Mouse (Mus musculus): Measurements from ENCODE around the gene Dnaic1. TPM values are rescaled to one million over a fixed set of nuclear protein-coding genes. Genes with fewer than 3 reads are reported as not detected.
A peak's percentile ranks its signal among the peaks of the same experiment; 100 is the strongest.
"Not testable (repeated sequence)": the region's sequence is repeated elsewhere in the genome, so short reads cannot be mapped to it uniquely, and the experiment has no call there.

Dnaic1 gene
- polyA plus RNA-seq, 1 experiment from 2014 or later = 3.1 TPM

GRCm38 (mm10) chr4:41679291-41679690 lies 109.7 kb downstream of the Dnaic1 start:
- Histone ChIP-seq H3K9me3 (ENCODE audit: low read depth, low read length) (no peaks in the 10 kb centered on the region), H3K27me3 (ENCODE audit: insufficient read depth, low read length) (peaks cover 2% of the 10 kb centered on the region; the same call in 1 of the 2 replicates), H3K27ac (ENCODE audit: low read depth) (peak overlapping the region; percentile 5), H3K36me3 (ENCODE audit: insufficient read depth) (0 out of 2 replicates have a peak, but pooled peaks cover 2% of the 10 kb centered on the region), H3K4me3 (ENCODE audit: low read depth, low read length) (no peak overlapping the region), H3K4me1 (ENCODE audit: insufficient read depth) (peaks cover 44% of the 10 kb centered on the region), H3K4me2 (no peak overlapping the region), H3K9ac (0 out of 2 replicates have a peak overlapping the region, but pooled peaks have one; percentile 24)
- DNase-seq = peak; percentile 55
- ATAC-seq (ENCODE audit: insufficient read depth) = peak; percentile 29; the same call in 1 of the 2 replicates
- WGBS = 30% methylated on average over 1 of the region's 2 CpGs
- no peak for TF ChIP-seq CTCF (IDR thresholded peaks at IDR 0.05; ENCODE audit: low read depth)

GRCm38 (mm10) chr4:41681176-41681575 lies 111.6 kb downstream of the Dnaic1 start:
- ATAC-seq (ENCODE audit: insufficient read depth) (no peak), DNase-seq (no peak)
- H3K9ac ChIP-seq = no peak overlapping the region
- H3K27me3 ChIP-seq (ENCODE audit: insufficient read depth, low read length) = peaks cover 2% of the 10 kb centered on the region; the same call in 1 of the 2 replicates
- 0 out of 2 replicates have a peak, but pooled peaks cover 2% of the 10 kb centered on the region for H3K36me3 ChIP-seq (ENCODE audit: insufficient read depth)
- no peaks in the 10 kb centered on the region for H3K9me3 ChIP-seq (ENCODE audit: low read depth, low read length)
- no peak overlapping the region for H3K27ac ChIP-seq (ENCODE audit: low read depth)
- peaks cover 40% of the 10 kb centered on the region for H3K4me1 ChIP-seq (ENCODE audit: insufficient read depth)
- 55% methylated on average over 4 of the region's 4 CpGs for whole genome bisulfite sequencing
- H3K4me3 ChIP-seq (ENCODE audit: low read depth, low read length) = no peak overlapping the region
- H3K4me2 ChIP-seq = no peak overlapping the region
- TF ChIP-seq CTCF (IDR thresholded peaks at IDR 0.05; ENCODE audit: low read depth) = no peak

GRCm38 (mm10) chr4:41681947-41682346 lies 112.4 kb downstream of the Dnaic1 start:
- TF ChIP-seq CTCF (IDR thresholded peaks at IDR 0.05; ENCODE audit: low read depth) = no peak
- DNase-seq (peak; percentile 66), ATAC-seq (ENCODE audit: insufficient read depth) (no peak)
- peaks cover 33% of the 10 kb centered on the region for H3K4me1 ChIP-seq (ENCODE audit: insufficient read depth)
- 0 out of 2 replicates have a peak, but pooled peaks cover 2% of the 10 kb centered on the region for H3K36me3 ChIP-seq (ENCODE audit: insufficient read depth)
- H3K27me3 ChIP-seq (ENCODE audit: insufficient read depth, low read length) = peaks cover 2% of the 10 kb centered on the region; the same call in 1 of the 2 replicates
- peak overlapping the region; percentile 76; the same call in 1 of the 2 replicates for H3K27ac ChIP-seq (ENCODE audit: low read depth)
- H3K4me2 ChIP-seq = no peak overlapping the region
- H3K9me3 ChIP-seq (ENCODE audit: low read depth, low read length) = no peaks in the 10 kb centered on the region
- H3K4me3 ChIP-seq (ENCODE audit: low read depth, low read length) = no peak overlapping the region
- 42% methylated on average over 10 of the region's 10 CpGs for WGBS
- H3K9ac ChIP-seq = no peak overlapping the region

- DNase-seq (no peak), ATAC-seq (ENCODE audit: insufficient read depth) (no peak)
- peaks cover 2% of the 10 kb centered on the region; the same call in 1 of the 2 replicates for H3K27me3 ChIP-seq (ENCODE audit: insufficient read depth, low read length)
- no peaks in the 10 kb centered on the region for H3K9me3 ChIP-seq (ENCODE audit: low read depth, low read length)
- H3K4me2 ChIP-seq = peak overlapping the region; percentile 38
- WGBS = 18% methylated on average over 6 of the region's 6 CpGs
- TF ChIP-seq CTCF (IDR thresholded peaks at IDR 0.05; ENCODE audit: low read depth) = no peak
- H3K9ac ChIP-seq = no peak overlapping the region
- H3K27ac ChIP-seq (ENCODE audit: low read depth) = peak overlapping the region; percentile 76; the same call in 1 of the 2 replicates
- H3K4me3 ChIP-seq (ENCODE audit: low read depth, low read length) = no peak overlapping the region
- H3K36me3 ChIP-seq (ENCODE audit: insufficient read depth) = 0 out of 2 replicates have a peak, but pooled peaks cover 2% of the 10 kb centered on the region
- H3K4me1 ChIP-seq (ENCODE audit: insufficient read depth) = peaks cover 29% of the 10 kb centered on the region
Observed at GRCm38 (mm10) chr4:41682789-41683188, 113.2 kb downstream of the Dnaic1 start.

- H3K4me2 ChIP-seq = peak overlapping the region; percentile 36; the same call in 1 of the 2 replicates
- ATAC-seq (ENCODE audit: insufficient read depth) = peak; percentile 55
Observed at GRCm38 (mm10) chr4:41683303-41683702, 113.7 kb downstream of the Dnaic1 start.

GRCm38 (mm10) chr4:41684131-41684930 lies 114.8 kb downstream of the Dnaic1 start:
- peak overlapping the region; percentile 24; the same call in 1 of the 2 replicates for H3K27ac ChIP-seq (ENCODE audit: low read depth)
- H3K4me3 ChIP-seq (ENCODE audit: low read depth, low read length) = 0 out of 2 replicates have a peak overlapping the region, but pooled peaks have one; percentile 12
- 6% methylated on average over 22 of the region's 27 CpGs for WGBS

More at GRCm38 (mm10) chr4:41683303-41683702, 113.7 kb downstream of the Dnaic1 start:
- DNase-seq = peak; percentile 55
- not testable (repeated sequence) for H3K27me3 ChIP-seq (ENCODE audit: insufficient read depth, low read length); H3K27ac ChIP-seq (ENCODE audit: low read depth); H3K4me3 ChIP-seq (ENCODE audit: low read depth, low read length); H3K9me3 ChIP-seq (ENCODE audit: low read depth, low read length); H3K9ac ChIP-seq; H3K36me3 ChIP-seq (ENCODE audit: insufficient read depth)
- peaks cover 28% of the 10 kb centered on the region for H3K4me1 ChIP-seq (ENCODE audit: insufficient read depth)
- WGBS = 0% methylated on average over 2 of the region's 27 CpGs

GRCm38 (mm10) chr4:41684931-41685453 lies 115.4 kb downstream of the Dnaic1 start:
- not testable (repeated sequence) for H3K9me3 ChIP-seq (ENCODE audit: low read depth, low read length); H3K36me3 ChIP-seq (ENCODE audit: insufficient read depth); H3K27ac ChIP-seq (ENCODE audit: low read depth); H3K4me3 ChIP-seq (ENCODE audit: low read depth, low read length); H3K27me3 ChIP-seq (ENCODE audit: insufficient read depth, low read length); H3K9ac ChIP-seq
- ATAC-seq (ENCODE audit: insufficient read depth) (peak; percentile 21; the same call in 1 of the 2 replicates), DNase-seq (peak; percentile 72)
- peak overlapping the region; percentile 46; the same call in 1 of the 2 replicates for H3K4me2 ChIP-seq
- 0% methylated on average over 13 of the region's 14 CpGs for WGBS
- H3K4me1 ChIP-seq (ENCODE audit: insufficient read depth) = peaks cover 13% of the 10 kb centered on the region

More at GRCm38 (mm10) chr4:41684131-41684930, 114.8 kb downstream of the Dnaic1 start:
- H3K4me2 ChIP-seq = peak overlapping the region; percentile 46
- not testable (repeated sequence) for DNase-seq; H3K9ac ChIP-seq; H3K36me3 ChIP-seq (ENCODE audit: insufficient read depth); H3K27me3 ChIP-seq (ENCODE audit: insufficient read depth, low read length); H3K9me3 ChIP-seq (ENCODE audit: low read depth, low read length)
- peaks cover 18% of the 10 kb centered on the region for H3K4me1 ChIP-seq (ENCODE audit: insufficient read depth)
- ATAC-seq (ENCODE audit: insufficient read depth) = peak; percentile 29

GRCm38 (mm10) chr4:41685882-41686492 lies 116.4 kb downstream of the Dnaic1 start:
- H3K4me1 ChIP-seq (ENCODE audit: insufficient read depth) = peaks cover 13% of the 10 kb centered on the region
- H3K27ac ChIP-seq (ENCODE audit: low read depth); H3K27me3 ChIP-seq (ENCODE audit: insufficient read depth, low read length); H3K9me3 ChIP-seq (ENCODE audit: low read depth, low read length); H3K4me2 ChIP-seq; DNase-seq; ATAC-seq (ENCODE audit: insufficient read depth); H3K9ac ChIP-seq; H3K36me3 ChIP-seq (ENCODE audit: insufficient read depth); H3K4me3 ChIP-seq (ENCODE audit: low read depth, low read length): not testable (repeated sequence)
- WGBS = 66% methylated on average over 9 of the region's 10 CpGs

Data from lung, embryonic 14.5 days (tissue).